Mouse (Mus musculus) ovary, postnatal 36 days (tissue): ENCODE data around the gene Stard7.
"Not testable (repeated sequence)": the region's sequence is repeated elsewhere in the genome, so short reads cannot be mapped to it uniquely, and the experiment has no call there.

Experiments used
- DNase-seq: peaks from one replicate; pipeline ENCODE4 v3.0.0; 2022; ENCODE audit warnings: low spot score, mixed read lengths

Stard7 gene

GRCm38 (mm10) chr2:127269491-127270299 is at the start of gene Stard7:
Stard7 (plus strand) TSS chr2:127270218.
- DNase-seq = peak; percentile 94

- no peak for DNase-seq
Observed at GRCm38 (mm10) chr2:127225261-127225660, 44.8 kb upstream of the Stard7 start.

GRCm38 (mm10) chr2:127237897-127238610 is 32.0 kb upstream of the Stard7 start:
- DNase-seq = no peak

GRCm38 (mm10) chr2:127240065-127240464 is 30.0 kb upstream of the Stard7 start:
- no peak for DNase-seq

GRCm38 (mm10) chr2:127247592-127248333 is 22.3 kb upstream of the Stard7 start, which contains the start of the genes Ciao1 and Tmem127:
Ciao1 (minus strand) TSS chr2:127247816.
Tmem127 (plus strand) TSS chr2:127247908.
- peak; percentile 97 for DNase-seq

- peak; percentile 44 for DNase-seq
Observed at GRCm38 (mm10) chr2:127248334-127249004, 21.5 kb upstream of the Stard7 start.

GRCm38 (mm10) chr2:127250291-127251008 is 19.6 kb upstream of the Stard7 start:
- DNase-seq = no peak

GRCm38 (mm10) chr2:127251457-127251856 is 18.6 kb upstream of the Stard7 start:
- no peak for DNase-seq

- DNase-seq = no peak
Observed at GRCm38 (mm10) chr2:127251880-127252527, 18.0 kb upstream of the Stard7 start.

- no peak for DNase-seq
Observed at GRCm38 (mm10) chr2:127252787-127253186, 17.2 kb upstream of the Stard7 start.

- DNase-seq = no peak
Observed at GRCm38 (mm10) chr2:127254604-127255134, 15.3 kb upstream of the Stard7 start.

GRCm38 (mm10) chr2:127255294-127255693 is 14.7 kb upstream of the Stard7 start:
- no peak for DNase-seq

GRCm38 (mm10) chr2:127259340-127259739 is 10.7 kb upstream of the Stard7 start:
- peak; percentile 29 for DNase-seq

- no peak for DNase-seq
Observed at GRCm38 (mm10) chr2:127262480-127262879, 7.5 kb upstream of the Stard7 start.

GRCm38 (mm10) chr2:127267854-127268253 is 2.2 kb upstream of the Stard7 start:
- DNase-seq = no peak

- DNase-seq = peak; percentile 88
Observed at GRCm38 (mm10) chr2:127270300-127271041, 453 bp downstream of the Stard7 start.

- DNase-seq = no peak
Observed at GRCm38 (mm10) chr2:127271042-127271515, 1.1 kb downstream of the Stard7 start.

GRCm38 (mm10) chr2:127272049-127272448 is 2.0 kb downstream of the Stard7 start:
- DNase-seq = not testable (repeated sequence)

- DNase-seq = no peak
Observed at GRCm38 (mm10) chr2:127272806-127273205, 2.8 kb downstream of the Stard7 start.
